Mouse (Mus musculus) forebrain, embryonic 16.5 days (tissue): Measurements from ENCODE around the gene Rbms3. TPM values are rescaled to one million over a fixed set of nuclear protein-coding genes. Genes with fewer than 3 reads are reported as not detected.

ENCODE experiments used
- ATAC-seq: fragments of 200-750 bp; cut with Nextera tagmentation; 2 replicates; pipeline ENCODE4 v1.8.0; 2017; ENCODE audit warnings: mild to moderate bottlenecking, moderate library complexity
- H3K27ac ChIP-seq: fragments of 300-500 bp; sonication (generic); 2 replicates; pipeline ENCODE4 v1.5.1; 2014; ENCODE audit warnings: low read length, control low read depth
- H3K27me3 ChIP-seq: fragments of 300-500 bp; sonication (generic); replicated peaks from 2 replicates; pipeline ENCODE4 v1.6.1; 2014; ENCODE audit warnings: low read length; ENCODE audit not compliant: control insufficient read depth, insufficient read depth
- H3K36me3 ChIP-seq: fragments of 300-500 bp; sonication (generic); 2 replicates; pipeline ENCODE4 v1.6.1; 2014; ENCODE audit not compliant: control insufficient read depth, insufficient read depth
- H3K4me1 ChIP-seq: fragments of 300-500 bp; sonication (generic); replicated peaks from 2 replicates; pipeline ENCODE4 v1.6.1; 2014; ENCODE audit warnings: low read length; ENCODE audit not compliant: control insufficient read depth, insufficient read depth
- H3K4me2 ChIP-seq: fragments of 300-500 bp; sonication (generic); 2 replicates; pipeline ENCODE4 v1.6.1; 2014; ENCODE audit warnings: mild to moderate bottlenecking, low read length, control low read depth
- H3K4me3 ChIP-seq: fragments of 300-500 bp; sonication (generic); replicated peaks from 2 replicates; pipeline ENCODE4 v1.5.1; 2014; ENCODE audit warnings: mild to moderate bottlenecking, low read length, control low read depth
- H3K9ac ChIP-seq: fragments of 300-500 bp; sonication (generic); replicated peaks from 2 replicates; pipeline ENCODE4 v1.6.1; 2014; ENCODE audit warnings: low read depth, low read length, control low read depth
- H3K9me3 ChIP-seq: fragments of 300-500 bp; sonication (generic); 2 replicates; pipeline ENCODE4 v1.6.1; 2016; ENCODE audit warnings: low read length; ENCODE audit not compliant: control insufficient read depth
- WGBS: fragments of 180-500 bp; shearing (Covaris S2); extraction: QIAGEN DNeasy Blood & Tissue Kit; methylation state at CpG from one replicate; pipeline ENCODE4 v1.1.7; 2014; 5-methylcytosine and 5-hydroxymethylcytosine counted together
- polyA plus RNA-seq: library from polyadenylated mRNA; unstranded; fragments of >200 nt; fragmentation: Nextera tagmentation; extraction: Ambion mirVana; gene quantifications from 2 replicates; pipeline ENCODE4 v1.2.1, GENCODE M21; 2015

Rbms3 gene
- polyA plus RNA-seq, 1 experiment from 2014 or later, result 25.7 TPM

DNA sequence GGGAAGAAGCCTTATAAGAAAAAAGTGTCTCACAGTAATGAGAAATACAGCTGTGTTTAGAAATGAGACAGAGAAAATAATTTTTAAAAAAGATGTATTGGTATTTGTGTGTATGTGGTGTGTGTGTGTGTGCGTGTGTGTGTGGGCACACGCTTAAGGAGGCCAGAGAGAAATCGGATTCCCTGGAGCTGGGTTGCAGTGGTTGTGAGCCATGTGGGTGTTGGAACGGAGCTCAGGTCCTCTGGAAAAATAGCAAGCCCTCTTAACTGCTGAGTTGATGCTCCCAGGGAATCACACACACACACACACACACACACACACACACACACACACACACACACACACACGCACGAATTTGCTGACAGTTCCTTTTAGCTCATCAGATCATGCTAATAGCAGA is 900.5 kb downstream of the Rbms3 start:
- ATAC-seq, result no peak
- Histone ChIP-seq H3K9me3 (no peaks in the 10 kb centered on the region), H3K36me3 (no peaks in the 10 kb centered on the region), H3K27ac (no peak overlapping the region), H3K4me3 (no peak overlapping the region), H3K27me3 (no peaks in the 10 kb centered on the region), H3K4me1 (no peaks in the 10 kb centered on the region), H3K9ac (no peak overlapping the region), H3K4me2 (no peak overlapping the region)
- 77% methylated on average over 6 of the region's 6 CpGs for WGBS

DNA sequence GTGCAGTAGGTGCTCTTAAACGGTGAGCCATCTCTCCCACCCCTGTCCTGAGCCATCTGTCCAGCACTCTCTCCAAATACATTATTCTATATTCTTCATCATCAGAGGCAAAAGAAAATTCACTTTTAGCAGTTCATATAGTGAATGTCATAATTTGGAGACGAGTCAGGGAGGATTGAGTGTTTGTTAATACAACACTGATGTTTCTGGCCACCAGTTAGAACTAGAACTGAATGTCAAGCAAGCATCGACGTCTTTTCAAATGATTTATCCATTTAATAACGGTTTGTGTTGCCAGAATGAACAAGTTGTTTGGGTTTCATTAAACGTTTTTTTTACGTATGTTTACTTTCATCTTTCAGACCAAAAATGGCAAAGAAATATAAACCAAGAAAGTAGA is 901.1 kb downstream of the Rbms3 start:
- Histone ChIP-seq H3K4me2 (no peak overlapping the region), H3K4me3 (no peak overlapping the region), H3K9me3 (no peaks in the 10 kb centered on the region), H3K27ac (no peak overlapping the region), H3K4me1 (no peaks in the 10 kb centered on the region), H3K9ac (no peak overlapping the region), H3K27me3 (no peaks in the 10 kb centered on the region), H3K36me3 (no peaks in the 10 kb centered on the region)
- no peak for ATAC-seq
- WGBS, result 83% methylated on average over 7 of the region's 7 CpGs

DNA sequence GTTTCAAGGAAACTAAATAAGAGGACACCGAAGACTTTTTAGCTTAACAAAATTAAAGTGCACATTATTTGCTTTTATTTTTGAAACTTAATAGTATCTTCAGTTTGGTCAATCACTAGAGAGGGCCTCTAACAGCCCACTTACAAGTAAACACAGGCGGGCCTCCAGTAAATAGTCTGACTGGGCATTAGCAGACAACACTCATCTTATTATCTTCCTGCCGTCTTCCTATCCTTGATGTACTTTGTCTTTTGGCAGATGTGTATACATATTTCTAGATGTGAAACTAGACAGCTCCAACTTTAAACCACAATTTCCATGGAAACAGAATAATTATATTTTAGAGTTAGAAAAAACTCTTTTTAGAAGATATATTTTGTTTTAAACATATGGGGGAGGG is 901.6 kb downstream of the Rbms3 start:
- no peak overlapping the region for H3K9ac ChIP-seq
- H3K36me3 ChIP-seq, result no peaks in the 10 kb centered on the region
- H3K9me3 ChIP-seq, result no peaks in the 10 kb centered on the region
- no peak overlapping the region for H3K4me3 ChIP-seq
- H3K4me1 ChIP-seq, result no peaks in the 10 kb centered on the region
- H3K27ac ChIP-seq, result no peak overlapping the region
- no peak for ATAC-seq
- WGBS, result 88% methylated on average over 3 of the region's 3 CpGs
- no peaks in the 10 kb centered on the region for H3K27me3 ChIP-seq
- no peak overlapping the region for H3K4me2 ChIP-seq

DNA sequence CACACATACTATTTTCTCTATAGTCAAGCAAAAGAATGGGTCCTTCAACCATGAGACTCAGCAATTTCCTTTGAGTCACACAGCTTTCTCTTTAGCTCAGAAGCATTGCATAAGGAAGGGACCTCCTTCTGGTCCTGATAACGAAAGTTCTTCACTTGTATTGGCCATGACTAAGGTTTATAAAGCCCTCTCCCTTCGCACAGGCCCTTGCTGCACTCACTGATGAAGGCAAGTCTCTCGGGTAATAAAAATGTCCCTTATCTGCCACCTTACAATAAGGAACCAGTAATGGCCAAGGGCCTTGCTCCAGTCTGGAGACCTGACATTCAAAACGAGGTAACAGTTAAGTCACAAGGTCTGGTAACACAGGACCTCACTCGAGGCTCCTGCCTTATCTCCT is 905.1 kb downstream of the Rbms3 start:
- H3K36me3 ChIP-seq, result no peaks in the 10 kb centered on the region
- ATAC-seq, result no peak
- no peaks in the 10 kb centered on the region for H3K27me3 ChIP-seq
- H3K9ac ChIP-seq, result no peak overlapping the region
- no peak overlapping the region for H3K27ac ChIP-seq
- no peak overlapping the region for H3K4me2 ChIP-seq
- WGBS, result 84% methylated on average over 5 of the region's 5 CpGs
- no peaks in the 10 kb centered on the region for H3K4me1 ChIP-seq
- no peak overlapping the region for H3K4me3 ChIP-seq
- no peaks in the 10 kb centered on the region for H3K9me3 ChIP-seq

DNA sequence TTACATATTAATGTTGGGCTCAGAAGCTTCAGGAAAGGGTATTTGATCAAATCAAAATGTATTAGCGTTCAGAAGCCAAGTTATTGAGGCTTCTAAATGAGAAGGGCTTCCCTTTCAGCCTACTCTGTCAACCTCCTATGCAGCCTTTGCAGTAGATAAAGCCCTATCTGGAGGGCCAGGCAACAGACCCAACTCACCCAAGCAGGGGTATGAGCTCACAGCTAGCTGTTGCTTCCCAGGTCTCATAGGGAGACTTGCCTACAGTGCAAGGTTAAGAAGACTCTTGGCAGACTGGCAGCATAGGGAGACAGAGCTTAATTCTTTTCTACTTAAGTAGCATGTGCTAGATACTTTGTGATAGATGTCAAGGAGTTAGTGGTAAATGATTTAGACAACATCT is 926.6 kb downstream of the Rbms3 start:
- WGBS, result 86% methylated on average over 1 of the region's 1 CpGs
- Histone ChIP-seq H3K9ac (no peak overlapping the region), H3K27me3 (no peaks in the 10 kb centered on the region), H3K4me1 (no peaks in the 10 kb centered on the region), H3K4me2 (no peak overlapping the region), H3K36me3 (no peaks in the 10 kb centered on the region), H3K9me3 (no peaks in the 10 kb centered on the region), H3K4me3 (no peak overlapping the region), H3K27ac (no peak overlapping the region)
- no peak for ATAC-seq

DNA sequence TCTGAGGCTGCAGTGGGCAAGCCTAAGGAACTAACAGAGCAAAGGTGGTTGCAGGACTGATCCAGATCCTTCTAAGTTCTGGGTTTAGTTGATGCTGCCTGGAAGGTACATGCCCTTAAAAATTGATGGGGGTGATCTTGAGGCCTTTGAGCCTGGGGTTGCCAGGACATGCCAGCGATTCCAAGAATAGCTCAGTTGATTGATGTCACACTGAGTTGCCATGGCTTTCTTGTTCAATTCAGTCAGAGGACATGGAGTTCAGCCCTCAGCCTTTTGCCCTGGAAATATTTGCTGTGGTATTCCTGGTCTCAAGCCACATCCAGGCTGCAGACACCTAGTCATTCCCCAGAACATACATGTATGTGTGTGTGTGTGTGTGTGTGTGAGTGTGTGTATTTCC is 927.1 kb downstream of the Rbms3 start:
- Histone ChIP-seq H3K27me3 (no peaks in the 10 kb centered on the region), H3K27ac (no peak overlapping the region), H3K9me3 (no peaks in the 10 kb centered on the region), H3K4me2 (no peak overlapping the region), H3K4me3 (no peak overlapping the region), H3K9ac (no peak overlapping the region), H3K4me1 (no peaks in the 10 kb centered on the region), H3K36me3 (no peaks in the 10 kb centered on the region)
- 79% methylated on average over 1 of the region's 1 CpGs for WGBS
- ATAC-seq, result no peak

DNA sequence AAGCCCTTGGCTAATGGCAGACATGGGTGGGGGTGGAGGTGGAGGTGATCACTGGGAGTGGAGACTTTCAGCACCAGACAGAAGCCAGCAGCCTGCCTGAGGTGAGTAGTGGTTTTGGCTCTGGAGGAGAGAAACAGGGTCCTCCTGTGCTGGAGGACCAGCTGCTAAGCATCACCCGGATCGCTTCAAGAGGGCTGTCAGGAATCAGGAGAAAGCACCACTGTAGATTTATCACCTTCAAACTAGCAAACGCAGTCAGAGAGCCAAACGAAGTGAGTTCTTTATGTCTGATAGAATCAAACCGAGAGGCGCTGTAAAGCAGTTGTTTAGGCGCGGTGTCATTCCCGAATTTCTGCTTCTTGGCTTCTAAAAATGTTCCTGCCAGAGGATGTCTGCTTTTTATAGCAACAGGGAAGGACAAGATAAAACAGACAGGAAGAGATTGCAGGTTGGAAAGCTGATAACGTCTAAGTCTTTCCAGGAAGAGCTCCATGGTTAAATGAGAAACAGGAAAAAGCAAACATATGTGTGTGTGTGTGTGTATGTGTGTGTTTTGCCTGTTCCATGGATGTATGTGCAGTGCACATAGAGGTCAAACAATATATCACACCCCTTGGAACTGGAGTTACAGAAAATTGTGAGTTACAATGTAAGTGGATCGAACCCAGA is 928.1 kb downstream of the Rbms3 start:
- 89% methylated on average over 11 of the region's 11 CpGs for WGBS
- ATAC-seq, result no peak
- Histone ChIP-seq H3K9me3 (no peaks in the 10 kb centered on the region), H3K27ac (no peak overlapping the region), H3K4me3 (no peak overlapping the region), H3K9ac (no peak overlapping the region), H3K27me3 (no peaks in the 10 kb centered on the region), H3K36me3 (no peaks in the 10 kb centered on the region), H3K4me1 (no peaks in the 10 kb centered on the region), H3K4me2 (no peak overlapping the region)

DNA sequence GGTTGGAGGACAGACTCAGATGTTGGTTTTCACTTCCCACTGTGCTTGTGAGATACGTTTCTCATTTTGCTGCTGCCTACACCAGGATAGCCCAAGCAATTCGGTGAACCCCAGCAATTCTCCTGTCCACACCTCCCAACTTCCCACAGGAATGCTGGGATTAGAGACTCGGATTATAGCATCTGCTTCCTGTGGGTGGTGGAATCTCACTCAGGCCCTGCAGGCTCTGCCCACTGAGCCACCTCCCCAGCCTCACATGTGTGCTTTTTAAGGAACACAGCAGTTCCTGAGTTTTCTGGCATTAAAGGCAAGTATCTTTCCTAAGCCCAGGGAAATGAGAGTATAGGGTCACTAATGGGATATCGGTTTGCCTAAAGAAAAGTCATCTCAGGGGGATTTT is 941.1 kb downstream of the Rbms3 start:
- WGBS, result 88% methylated on average over 4 of the region's 4 CpGs
- Histone ChIP-seq H3K4me1 (no peaks in the 10 kb centered on the region), H3K27ac (no peak overlapping the region), H3K9ac (no peak overlapping the region), H3K36me3 (no peaks in the 10 kb centered on the region), H3K9me3 (no peaks in the 10 kb centered on the region), H3K4me2 (no peak overlapping the region), H3K4me3 (no peak overlapping the region), H3K27me3 (no peaks in the 10 kb centered on the region)
- no peak for ATAC-seq

DNA sequence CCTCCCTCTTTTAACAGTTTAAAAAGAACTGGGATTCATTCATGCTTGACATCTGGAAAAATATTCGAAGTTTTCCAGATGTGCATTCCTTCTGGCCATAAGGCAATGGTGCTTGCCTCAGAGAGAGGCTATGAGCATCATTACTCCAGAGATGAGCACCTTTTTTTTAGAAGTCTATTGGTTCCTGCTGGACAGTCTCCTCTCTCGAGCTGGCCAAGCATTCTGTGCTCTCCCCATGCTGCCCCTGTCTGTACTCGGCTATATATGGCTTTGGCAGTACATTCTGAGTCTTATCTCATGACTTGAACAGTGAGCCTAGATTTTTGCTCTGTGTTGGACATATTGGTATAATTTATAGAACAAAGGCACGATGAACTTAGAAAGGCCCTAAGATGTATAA is 952.6 kb downstream of the Rbms3 start:
- 79% methylated on average over 4 of the region's 4 CpGs for WGBS
- Histone ChIP-seq H3K27me3 (no peaks in the 10 kb centered on the region), H3K36me3 (no peaks in the 10 kb centered on the region), H3K4me3 (no peak overlapping the region), H3K4me1 (no peaks in the 10 kb centered on the region), H3K4me2 (no peak overlapping the region), H3K9me3 (no peaks in the 10 kb centered on the region), H3K27ac (no peak overlapping the region), H3K9ac (no peak overlapping the region)
- no peak for ATAC-seq

DNA sequence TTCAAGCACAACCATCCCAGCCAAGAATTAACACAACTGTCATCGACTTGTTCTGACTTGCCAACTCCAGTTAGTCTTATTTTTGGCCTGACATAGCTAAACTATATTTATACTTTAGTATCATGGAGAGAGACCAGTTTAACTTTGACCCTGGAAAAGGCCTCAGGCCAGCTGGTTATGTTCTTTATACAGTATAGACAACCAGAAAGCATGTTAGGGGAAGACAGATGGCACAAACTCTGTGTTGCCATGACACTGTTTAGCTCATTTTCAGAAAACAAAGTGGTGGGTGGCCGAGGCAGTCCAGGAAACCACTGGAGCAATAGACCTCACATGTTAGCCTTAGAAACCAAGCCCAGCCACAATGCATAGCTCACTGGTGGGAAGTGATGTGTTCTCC is 953.3 kb downstream of the Rbms3 start:
- H3K27ac ChIP-seq, result no peak overlapping the region
- H3K9ac ChIP-seq, result no peak overlapping the region
- WGBS, result 71% methylated on average over 2 of the region's 2 CpGs
- H3K4me1 ChIP-seq, result no peaks in the 10 kb centered on the region
- no peaks in the 10 kb centered on the region for H3K36me3 ChIP-seq
- ATAC-seq, result no peak
- no peak overlapping the region for H3K4me3 ChIP-seq
- no peaks in the 10 kb centered on the region for H3K9me3 ChIP-seq
- no peak overlapping the region for H3K4me2 ChIP-seq
- H3K27me3 ChIP-seq, result no peaks in the 10 kb centered on the region
